Mouse (Mus musculus) megakaryocyte progenitor cell, adult 5-6 weeks (primary cell): ENCODE data around the gene Il10ra. TPM values are rescaled to one million over a fixed set of nuclear protein-coding genes. Genes with fewer than 3 reads are reported as not detected.

Source experiments
- ATAC-seq: replicated peaks from 2 replicates; pipeline ENCODE4 v1.8.0; 2016; ENCODE audit warnings: mild to moderate bottlenecking, moderate TSS enrichment, inconsistent platforms; ENCODE audit not compliant: poor library complexity
- total RNA-seq, 2 experiments: library from RNA; stranded (forward) in 1 of 2; stranded (reverse) in 1 of 2; fragments of 157-497, 149-512 nt in 1 of 2; fragments of 200-1000 nt in 1 of 2; gene quantifications; 2 replicates each; pipeline versions ENCODE4 v1.2.3 to v1.2.4; 2015 to 2017

The Il10ra gene
- total RNA-seq, 2 experiments from 2014 or later = 3.9 to 9.2 TPM

- no peak for ATAC-seq
Observed at GRCm38 (mm10) chr9:45206121-45206520, 62.8 kb downstream of the Il10ra start.

- no peak for ATAC-seq
Observed at GRCm38 (mm10) chr9:45205143-45205542, 63.8 kb downstream of the Il10ra start.

Other genes starting within 250 kb of the Il10ra start
- gene Mpzl2, start 229.3 kb downstream of the Il10ra start, total RNA-seq (2015) = not detected in 2 replicates
- not detected in 2 replicates for gene Mpzl2, start 229.3 kb downstream of the Il10ra start, total RNA-seq (2017)
- gene Mpzl3, start 214.0 kb downstream of the Il10ra start, total RNA-seq (2015) = 0.20 and 0.35 TPM in 2 replicates
- gene Mpzl3, start 214.0 kb downstream of the Il10ra start, total RNA-seq (2017) = 0.58 and 2.1 TPM in 2 replicates
- gene Jaml, start 190.0 kb downstream of the Il10ra start, total RNA-seq (2015) = 0.89 and 2.0 TPM in 2 replicates
- gene Jaml, start 190.0 kb downstream of the Il10ra start, total RNA-seq (2017) = 3.4 and 4.6 TPM in 2 replicates
- gene Scn2b, start 151.4 kb downstream of the Il10ra start, total RNA-seq (2015) = not detected in 2 replicates
- gene Scn2b, start 151.4 kb downstream of the Il10ra start, total RNA-seq (2017) = not detected in 2 replicates
- gene Scn4b, start 130.8 kb downstream of the Il10ra start, total RNA-seq (2015) = not detected in 2 replicates
- not detected in 2 replicates for gene Scn4b, start 130.8 kb downstream of the Il10ra start, total RNA-seq (2017)
- gene BC049352, start 87.1 kb downstream of the Il10ra start, total RNA-seq (2015) = not detected in 2 replicates
- gene BC049352, start 87.1 kb downstream of the Il10ra start, total RNA-seq (2017) = not detected in 2 replicates
- 0.05 TPM in 1 of 2 replicates, not detected in the other for gene Tmprss4, start 65.1 kb downstream of the Il10ra start, total RNA-seq (2015)
- 0.41 TPM in 1 of 2 replicates, not detected in the other for gene Tmprss4, start 65.1 kb downstream of the Il10ra start, total RNA-seq (2017)
- not detected in 2 replicates for gene Tmprss13, start 50.0 kb upstream of the Il10ra start, total RNA-seq (2015)
- not detected in 2 replicates for gene Tmprss13, start 50.0 kb upstream of the Il10ra start, total RNA-seq (2017)
- gene Fxyd6, start 101.0 kb upstream of the Il10ra start, total RNA-seq (2015) = not detected in 2 replicates
- gene Fxyd6, start 101.0 kb upstream of the Il10ra start, total RNA-seq (2017) = 0.07 TPM in 1 of 2 replicates, not detected in the other
- gene Fxyd2, start 130.5 kb upstream of the Il10ra start, total RNA-seq (2015) = 0.78 and 0.79 TPM in 2 replicates
- gene Fxyd2, start 130.5 kb upstream of the Il10ra start, total RNA-seq (2017) = 2.9 TPM in 1 of 2 replicates, not detected in the other
- not detected in 2 replicates for gene Dscaml1, start 157.5 kb upstream of the Il10ra start, total RNA-seq (2015)
- not detected in 2 replicates for gene Dscaml1, start 157.5 kb upstream of the Il10ra start, total RNA-seq (2017)